In genomic region chr3:59080919-59081318, GRCm38 (mm10) we compare ENCODE assay signal across 9 mouse cellular contexts. TPM values are rescaled to one million over a fixed set of nuclear protein-coding genes. Genes with fewer than 3 reads are reported as not detected.
A peak's percentile ranks its signal among the peaks of the same experiment; 100 is the strongest.
DNase-seq lines count a peak whose midpoint lies in the region; ATAC-seq and TF ChIP-seq lines count a peak whose summit lies in the region.
"Had no signal": no experiment of that assay in that cellular context is flagged by ENCODE, and none has a peak within 500 bp of the region (broad histone marks: within the 10 kb centered on the region; RNA-seq: fewer than 3 reads in every experiment).

No protein-coding gene starts in this region.

- peak overlapping the region; percentile 38 for H3K4me2 ChIP-seq in heart, embryonic 12.5 days
- no peak overlapping the region for H3K4me2 ChIP-seq in limb, embryonic 14.5 days (replicated peaks; ENCODE audit: low read depth, low read length, severe bottlenecking)

- peaks cover 18% of the 10 kb centered on the region for H3K4me1 ChIP-seq in heart, embryonic 12.5 days (replicated peaks)
- 0 out of 2 replicates have a peak, but pooled peaks cover 8% of the 10 kb centered on the region for H3K4me1 ChIP-seq in limb, embryonic 14.5 days (ENCODE audit: control insufficient read depth, insufficient read depth, low read length)

- no peaks in the 10 kb centered on the region for H3K27me3 ChIP-seq in heart, embryonic 12.5 days (replicated peaks)
- H3K27me3 ChIP-seq in limb, embryonic 14.5 days (ENCODE audit: control insufficient read depth, insufficient read depth, low read length) = no peaks in the 10 kb centered on the region
- no peaks in the 10 kb centered on the region for H3K27me3 ChIP-seq in splenic B cell, adult 2 months (ENCODE audit: control insufficient read depth, insufficient read depth, low read length, poor library complexity, severe bottlenecking)

- DNase-seq in heart, postnatal 4 days = no peak
- peak; percentile 20 for DNase-seq in cerebellum, adult 8-10 months
- peak; percentile 32 for DNase-seq in limb, embryonic 14.5 days (ENCODE audit: low spot score)
- peak; percentile 73 for DNase-seq in splenic B cell, adult 2 months (ENCODE audit: low read depth, low spot score)
- DNase-seq in right cerebral cortex, postnatal 14 days = no peak
- no peak for DNase-seq in adrenal gland, postnatal 4 days (ENCODE audit: low spot score in 2 of 2)
- no peak for DNase-seq in adrenal gland, adult 8-10 months

- WGBS in heart, embryonic 12.5 days = 13% methylated on average over 7 of the region's 7 CpGs
- WGBS in limb, embryonic 14.5 days = 8% methylated on average over 7 of the region's 7 CpGs

- H3K9ac ChIP-seq in heart, embryonic 12.5 days = no peak overlapping the region
- H3K9ac ChIP-seq in limb, embryonic 14.5 days (ENCODE audit: low read depth, low read length, severe bottlenecking) = no peak overlapping the region

- ATAC-seq in heart, embryonic 12.5 days (ENCODE audit: insufficient number of reproducible peaks, low FRiP score) = 0 out of 2 replicates have a peak, but pooled peaks have one; percentile 51
- ATAC-seq in limb, embryonic 14.5 days (ENCODE audit: low FRiP score, low read depth) = peak; percentile 34

- TF ChIP-seq POLR2A in limb, embryonic 14.5 days (IDR thresholded peaks at IDR 0.05; ENCODE audit: borderline replicate concordance, extremely low read depth, insufficient read depth, insufficient read length) = no peak

- H3K36me3 ChIP-seq in heart, embryonic 12.5 days = peaks cover 6% of the 10 kb centered on the region; the same call in 1 of the 2 replicates
- H3K36me3 ChIP-seq in limb, embryonic 14.5 days (ENCODE audit: control insufficient read depth, insufficient read depth, low read length) = no peaks in the 10 kb centered on the region
- no peaks in the 10 kb centered on the region for H3K36me3 ChIP-seq in splenic B cell, adult 2 months (ENCODE audit: control insufficient read depth, insufficient read depth, low read length, poor library complexity, severe bottlenecking)
- H3K36me3 ChIP-seq: G1E had no signal

- no peak overlapping the region for H3K4me3 ChIP-seq in heart, embryonic 12.5 days
- no peak overlapping the region for H3K4me3 ChIP-seq in limb, embryonic 14.5 days (replicated peaks; ENCODE audit: low read length)

- H3K9me3 ChIP-seq in heart, embryonic 12.5 days (replicated peaks) = no peaks in the 10 kb centered on the region
- H3K9me3 ChIP-seq in limb, embryonic 14.5 days (ENCODE audit: control insufficient read depth, low read length) = no peaks in the 10 kb centered on the region
- H3K9me3 ChIP-seq: G1E had no signal

- H3K27ac ChIP-seq in heart, embryonic 12.5 days (ENCODE audit: poor library complexity, severe bottlenecking) = no peak overlapping the region
- no peak overlapping the region for H3K27ac ChIP-seq in limb, embryonic 14.5 days (replicated peaks; ENCODE audit: low read depth, low read length)

RNA-seq across cellular contexts. Expression of gene Gpr171, which starts 20.7 kb away (rescaled TPM):
- polyA plus RNA-seq in heart, embryonic 12.5 days (2016; fragmentation: Nextera tagmentation; extraction: Ambion mirVana) = 1.6 TPM in 2 replicates
- not detected for total RNA-seq in heart, postnatal 4 days (2021)
- 0.13 and 0.19 TPM in 2 replicates for polyA plus RNA-seq in limb, embryonic 14.5 days (2012; rRNA removed)
- 0.75 and 1.5 TPM in 2 replicates for polyA plus RNA-seq in limb, embryonic 14.5 days (2014; fragmentation: Nextera tagmentation; extraction: Ambion mirVana)
- under 1 TPM in 1 of 2 experiments, not detected in 1; 0.17 TPM for total RNA-seq in adrenal gland, postnatal 4 days (2021)
- under 1 TPM; 0.15 to 0.45 (median 0.29) TPM for total RNA-seq in adrenal gland, adult 8-10 months (2022)
- polyA plus RNA-seq: G1E had no signal

Comparison
In these comparisons a context has a peak if more than half of its experiments do, and no peak if none do; other contexts are left out.
1. DNase-seq: peak in cerebellum, adult 8-10 months (single experiment), limb, embryonic 14.5 days (single experiment) and splenic B cell, adult 2 months (single experiment); none in heart, postnatal 4 days (single experiment), right cerebral cortex, postnatal 14 days (single experiment), adrenal gland, postnatal 4 days (0 of 2) and adrenal gland, adult 8-10 months (single experiment).